In genomic region chrX:143024325-143024971, GRCm38 (mm10) we compare ENCODE assay signal across 16 mouse cellular contexts. TPM values are rescaled to one million over a fixed set of nuclear protein-coding genes. Genes with fewer than 3 reads are reported as not detected.
DNase-seq lines count a peak whose midpoint lies in the region; ATAC-seq lines count a peak whose summit lies in the region.
"Had no signal": no experiment of that assay in that cellular context is flagged by ENCODE, and none has a peak within 500 bp of the region (broad histone marks: within the 10 kb centered on the region; RNA-seq: fewer than 3 reads in every experiment).

No protein-coding gene starts in this region.

- DNase-seq in embryo, embryonic 10.5 days (ENCODE audit: low spot score): peak; percentile 47
- DNase-seq in embryo, embryonic 11.5 days (ENCODE audit: low read depth, low spot score): peak; percentile 5
- DNase-seq in forelimb bud, embryonic 11.5 days (ENCODE audit: low read depth, low spot score): peak; percentile 54
- peak; percentile 24 for DNase-seq in mesoderm, embryonic 11.5 days (ENCODE audit: low read depth, low spot score)
- no peak for DNase-seq in right cerebral cortex, postnatal 36 days (ENCODE audit: low spot score in 2 of 2)
- no peak for DNase-seq in right cerebral cortex, postnatal 10 days (ENCODE audit: low spot score in 2 of 2)
- DNase-seq in testis, postnatal 10 days (ENCODE audit: low spot score): no peak
- DNase-seq: adrenal gland, postnatal 10 days; cerebellum, adult 11 months; cerebellum, adult 8-10 months; cerebellum, postnatal 14 days; heart, adult 18-20 months; heart, postnatal 14 days had no signal

- ATAC-seq in activated CD4-positive, CD25-positive, alpha-beta regulatory T cell, adult 4 months: no peak
- ATAC-seq: forebrain, embryonic 14.5 days; inflammation-experienced regulatory T-cells, adult 6 months had no signal

RNA-seq across cellular contexts. Expression of gene Ammecr1, which starts 57.9 kb away (rescaled TPM):
- 1 to 10 TPM; 6.2 to 9.9 TPM for polyA plus RNA-seq in activated CD4-positive, CD25-positive, alpha-beta regulatory T cell, adult 4 months (2017; shearing (Covaris generic))

Comparison
In these comparisons a context has a peak if more than half of its experiments do, and no peak if none do; other contexts are left out.
1. DNase-seq: peak in embryo, embryonic 10.5 days (single experiment), embryo, embryonic 11.5 days (single experiment), forelimb bud, embryonic 11.5 days (single experiment) and mesoderm, embryonic 11.5 days (single experiment); none in right cerebral cortex, postnatal 36 days (0 of 2), right cerebral cortex, postnatal 10 days (0 of 2) and testis, postnatal 10 days (single experiment).